Mouse (Mus musculus): ENCODE results near the gene Tcte2.

- TF ChIP-seq CTCF (IDR thresholded peaks at IDR 0.05; ENCODE audit: borderline replicate concordance, insufficient read depth, low read length) (no peak), POLR2A (IDR thresholded peaks at IDR 0.05; ENCODE audit: low read depth, low read length) (no peak)
Observed at GRCm38 (mm10) chr17:13717428-13717827, 44.2 kb downstream of the Tcte2 start.

Data from embryonic fibroblast, embryonic 13.5 days (primary cell).